Mouse (Mus musculus) kidney, postnatal 10 days (tissue): ENCODE results near the gene Epor.

Source experiments
- DNase-seq: peaks from one replicate; pipeline ENCODE4 v3.0.0; 2021; ENCODE audit warnings: mixed read lengths

The Epor gene

DNA sequence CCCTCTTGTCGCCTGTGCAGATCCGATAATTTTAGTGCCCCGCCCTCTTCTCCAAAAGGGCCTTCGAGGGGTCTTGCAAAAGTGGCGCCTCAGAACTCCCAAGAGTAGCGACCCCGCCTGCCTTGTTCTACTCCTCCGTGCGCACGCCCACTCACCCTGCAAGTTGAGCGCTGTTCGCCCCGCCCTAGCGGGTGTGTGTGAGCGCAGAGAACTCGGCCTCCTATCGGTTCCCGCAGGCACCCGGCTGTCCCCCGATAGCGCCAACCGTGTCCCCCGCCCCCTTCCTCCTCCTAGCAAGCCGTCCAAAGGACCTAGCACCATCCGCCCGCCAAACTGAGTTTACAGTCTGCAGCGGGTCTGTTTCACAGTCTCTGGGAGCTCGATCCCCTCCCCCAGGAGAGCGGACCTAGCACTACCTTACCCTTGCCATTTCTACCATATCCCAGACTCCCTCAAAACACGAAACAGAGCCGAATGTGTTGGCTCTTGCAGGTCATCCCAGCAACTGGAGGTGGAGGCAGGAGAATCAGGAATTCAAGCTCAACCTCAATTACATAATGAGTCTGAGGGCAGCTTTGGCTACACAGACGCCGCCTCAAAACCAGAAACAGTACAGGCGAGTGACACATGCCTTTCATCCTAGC, 768 bp downstream of the Epor start:
- peak; percentile 86 for DNase-seq

DNA sequence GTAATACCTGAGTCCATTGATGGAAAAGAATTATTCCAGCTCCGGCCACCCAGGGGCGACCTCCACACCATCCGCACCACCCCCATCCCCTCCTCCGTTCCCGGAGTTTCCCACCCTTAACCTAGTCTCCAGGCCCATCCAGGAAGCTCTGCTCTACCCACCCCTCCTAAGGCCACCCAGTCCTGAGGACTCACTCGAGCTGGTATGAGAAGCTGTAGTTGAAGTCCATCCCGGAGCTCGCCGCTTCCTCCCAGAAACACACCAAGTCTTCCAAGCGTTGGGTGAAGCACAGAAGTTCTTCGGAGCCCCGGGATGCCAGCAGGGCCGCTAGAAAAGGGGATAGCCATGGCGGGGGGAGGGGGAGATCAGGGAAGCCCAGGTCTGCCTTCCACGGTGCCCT, 1.3 kb downstream of the Epor start:
- DNase-seq, result peak; percentile 38

DNA sequence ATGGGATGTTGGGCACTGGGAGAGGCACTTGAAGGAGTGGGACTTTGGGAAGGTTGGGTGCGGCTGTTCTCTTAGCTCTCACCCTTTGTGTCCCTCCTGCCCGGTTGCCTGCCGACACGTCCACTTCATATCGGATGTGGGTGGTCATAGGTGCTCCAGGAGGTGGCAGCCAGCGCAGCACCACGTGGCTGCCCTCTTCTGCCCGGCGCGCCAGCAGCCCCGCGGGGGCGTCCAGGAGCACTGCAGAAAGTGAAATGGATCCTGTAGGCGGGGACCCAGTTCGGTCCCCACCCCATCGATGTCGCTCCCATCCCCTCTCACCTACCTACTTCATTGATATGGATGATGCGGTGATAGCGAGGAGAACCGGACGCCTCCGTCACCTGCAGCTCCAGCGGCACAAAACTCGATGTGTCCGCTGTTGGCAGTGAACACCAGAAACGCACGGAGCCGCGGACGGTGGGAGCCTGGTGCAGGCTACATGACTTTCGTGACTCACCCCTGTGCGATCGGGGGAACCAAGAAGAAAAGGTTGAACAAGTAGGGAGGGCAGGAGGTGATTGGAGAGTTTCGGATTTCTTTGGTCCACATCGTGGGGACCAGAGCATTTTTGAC, 1.8 kb downstream of the Epor start:
- DNase-seq, result peak; percentile 38

DNA sequence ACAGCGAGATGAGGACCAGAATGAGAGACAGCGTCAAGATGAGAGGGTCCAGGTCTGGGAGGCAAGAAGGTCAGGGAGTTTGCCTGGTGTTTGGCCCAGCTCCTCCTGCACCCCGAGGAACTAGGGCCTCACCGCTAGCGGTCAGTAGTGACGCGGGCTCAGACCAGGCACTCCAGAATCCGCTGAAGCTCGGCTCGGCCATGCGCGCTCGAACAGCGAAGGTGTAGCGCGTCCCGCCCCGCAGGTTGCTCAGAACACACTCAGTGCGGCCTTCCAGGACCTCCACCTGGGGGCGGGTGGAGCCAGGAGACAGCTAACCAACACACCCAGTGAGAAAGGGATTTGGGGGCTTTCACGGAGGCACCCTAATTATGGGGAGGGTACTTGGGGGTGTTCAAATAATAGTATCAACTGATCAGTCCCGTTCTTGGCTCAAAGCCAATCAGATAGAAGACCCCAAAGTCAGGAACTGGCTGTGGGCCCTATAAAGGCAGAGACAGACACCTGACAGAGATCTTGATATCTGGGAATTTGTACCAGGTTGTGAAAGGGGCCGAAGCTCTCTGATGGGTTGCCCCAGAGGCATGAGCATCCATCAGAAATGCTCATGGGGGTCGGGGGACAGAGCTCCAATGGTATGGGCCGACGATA, 2.6 kb downstream of the Epor start:
- peak; percentile 76 for DNase-seq

DNA sequence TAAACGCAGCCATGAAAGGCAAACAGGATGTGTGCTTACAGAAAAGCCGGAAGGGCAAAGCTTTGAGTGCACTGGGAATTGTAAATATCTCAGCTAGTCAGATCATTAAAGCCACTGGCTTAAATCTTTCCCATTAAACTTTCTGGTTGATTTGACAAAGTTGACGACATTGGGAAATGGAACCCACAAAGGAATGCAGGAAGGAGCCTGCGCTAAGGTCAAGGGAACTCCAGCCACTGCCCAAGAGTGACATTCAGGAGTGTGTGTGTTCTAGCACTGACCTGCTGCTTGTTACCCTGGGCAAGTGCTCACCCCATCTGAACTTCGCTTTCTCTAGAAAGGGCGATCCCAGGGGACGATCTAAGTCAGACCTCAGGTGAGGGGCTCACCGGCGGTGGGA, 3.2 kb downstream of the Epor start:
- DNase-seq, result peak; percentile 39

DNA sequence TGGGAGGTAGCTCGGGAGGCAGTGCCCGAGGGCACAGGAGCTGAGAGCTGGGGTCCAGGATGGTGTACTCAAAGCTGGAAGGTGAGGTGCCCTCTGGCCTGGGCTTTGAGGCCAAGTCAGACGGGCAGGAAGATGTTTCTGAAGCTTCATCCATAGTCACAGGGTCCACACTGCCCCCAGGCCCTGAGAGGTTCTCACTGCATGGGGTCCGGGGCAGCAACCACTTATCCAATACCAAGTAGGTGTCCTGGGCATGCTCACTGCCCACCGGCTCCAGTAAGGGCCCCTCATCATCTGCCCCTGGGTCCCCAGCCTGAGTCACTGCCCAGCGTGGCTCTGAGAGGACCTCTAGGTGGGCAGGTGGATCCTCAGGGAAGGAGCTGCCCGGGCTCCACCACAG, 4.1 kb downstream of the Epor start:
- no peak for DNase-seq

DNA sequence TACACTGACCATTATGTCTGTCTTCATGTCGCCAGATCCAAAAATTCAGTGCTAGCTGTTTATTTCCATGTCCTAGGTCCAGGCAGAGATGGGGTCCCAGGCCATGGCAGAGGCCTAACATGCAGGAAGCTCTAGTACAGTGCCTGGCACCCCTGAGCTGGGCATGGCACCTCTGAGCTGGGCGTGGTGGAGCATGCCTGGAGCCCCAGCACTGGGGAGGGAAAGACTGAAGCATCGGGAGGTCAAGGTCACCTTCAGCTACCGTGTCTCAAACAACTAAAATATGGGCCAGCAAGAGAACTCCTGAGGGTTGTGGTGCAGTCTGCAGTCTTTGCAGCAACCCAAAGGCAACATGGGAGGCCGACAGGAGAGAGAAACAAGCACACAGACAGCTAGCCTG, 4.9 kb downstream of the Epor start:
- DNase-seq, result no peak

DNA sequence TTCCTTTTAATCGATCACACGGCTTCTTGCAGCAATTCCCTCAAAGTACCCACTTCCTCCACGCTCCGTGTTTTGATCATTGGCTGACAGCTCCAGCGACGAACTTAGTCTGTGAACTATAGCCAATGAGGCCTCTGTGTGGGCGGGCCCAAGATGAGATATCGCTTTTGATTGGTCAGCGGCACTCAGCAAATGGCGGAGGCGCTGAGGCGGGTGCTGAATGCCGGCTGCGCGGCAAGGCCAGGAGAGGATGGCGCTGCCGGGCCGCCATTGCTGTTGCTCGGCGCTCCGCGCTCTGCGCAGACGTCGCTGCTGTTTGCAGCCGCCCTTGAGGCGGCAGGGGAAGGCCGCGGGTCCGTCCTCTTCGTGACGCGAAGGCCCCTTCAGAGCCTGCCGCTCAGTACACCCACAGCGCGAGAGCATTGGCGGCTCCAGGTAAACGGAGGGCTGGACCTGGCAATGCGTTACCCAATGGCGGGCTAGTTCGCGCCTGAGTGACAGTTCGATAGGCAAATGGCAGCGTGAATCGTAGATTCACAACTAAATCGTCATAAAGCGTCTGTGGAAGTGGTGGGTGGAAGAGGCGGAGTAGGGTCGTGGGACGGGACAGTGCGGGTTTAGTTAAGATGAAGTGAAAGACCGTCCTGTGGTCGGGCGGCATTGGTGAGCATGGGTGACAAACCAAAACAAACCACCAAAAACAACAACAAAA, 7.6 kb downstream of the Epor start, which contains the start of gene Swsap1:
TSS of gene Swsap1 (plus strand) at position 186 of the 712 bp plus-strand sequence.
- DNase-seq, result peak; percentile 98

DNA sequence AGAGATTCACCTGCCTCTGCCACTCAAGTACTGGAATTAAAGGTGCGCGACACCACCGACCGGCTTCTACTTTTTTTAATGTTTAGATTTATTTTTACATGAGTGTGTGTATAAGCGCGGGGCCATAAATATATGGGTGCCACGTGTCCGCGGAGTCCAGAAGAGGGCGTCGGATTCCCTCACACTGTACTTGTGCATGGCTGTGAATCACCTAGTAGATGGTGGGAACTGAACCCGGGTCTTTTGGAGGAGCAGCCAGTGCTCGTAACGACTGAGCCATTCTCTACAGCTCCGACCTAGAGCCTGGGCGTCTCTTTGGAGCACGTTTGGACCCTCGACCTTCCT, 8.1 kb downstream of the Epor start:
- no peak for DNase-seq

DNA sequence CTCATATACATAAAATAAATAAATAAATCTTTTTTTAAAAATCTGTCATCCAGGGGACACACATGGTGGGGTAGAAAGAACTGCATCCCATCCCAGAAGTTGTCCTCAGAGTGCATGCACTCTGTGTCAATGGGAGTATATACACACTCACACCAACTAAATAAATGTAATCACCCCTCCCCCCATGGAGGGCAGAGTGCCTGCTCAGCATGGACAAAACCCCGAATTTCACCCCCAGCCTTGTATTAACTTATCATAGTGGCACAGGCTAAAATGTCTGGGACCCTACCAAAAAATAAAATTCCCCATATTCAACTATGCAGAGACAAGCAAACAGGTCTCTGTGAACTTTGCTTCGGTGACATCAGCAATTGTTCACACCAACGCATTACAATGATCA, 8.7 kb downstream of the Epor start:
- no peak for DNase-seq

DNA sequence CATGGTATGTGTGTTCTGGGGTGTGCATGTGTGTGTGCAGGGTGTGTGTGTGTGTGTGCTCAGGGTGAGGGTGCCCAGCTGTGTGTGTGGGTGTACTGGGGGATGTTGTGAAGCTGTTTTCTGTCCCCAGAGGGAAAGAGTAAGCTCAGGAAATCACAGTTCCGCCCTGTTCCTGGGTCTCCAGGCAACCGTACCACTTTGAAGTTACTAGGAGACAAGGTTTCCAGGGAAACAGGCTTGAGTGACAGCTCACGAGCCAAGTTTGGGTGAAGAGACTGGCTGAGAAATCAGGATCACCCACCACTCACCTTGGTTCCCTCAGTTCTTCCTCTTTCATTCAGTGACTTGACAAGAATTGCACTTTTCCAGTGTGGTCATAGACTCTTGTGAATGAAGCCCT, 9.7 kb downstream of the Epor start:
- DNase-seq, result no peak

DNA sequence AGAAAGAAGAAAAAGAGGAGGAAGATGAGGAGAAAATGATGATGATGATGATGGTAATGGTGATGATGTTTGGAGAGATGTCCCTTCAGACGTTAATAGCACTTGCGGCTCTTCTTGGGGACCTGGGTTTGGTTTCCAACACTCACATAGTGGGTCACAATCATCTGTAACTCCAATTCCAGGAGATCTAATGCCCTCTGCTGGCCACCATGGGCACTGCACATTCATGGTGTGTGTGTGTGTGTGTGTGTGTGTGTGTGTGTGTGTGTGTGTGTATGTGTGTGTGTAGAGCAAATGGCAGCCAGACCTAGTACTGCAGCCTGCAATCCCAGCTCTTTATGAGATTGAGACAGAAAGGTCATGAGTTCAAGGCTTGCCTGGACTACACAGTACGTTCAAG, 11.3 kb downstream of the Epor start:
- DNase-seq, result no peak

DNA sequence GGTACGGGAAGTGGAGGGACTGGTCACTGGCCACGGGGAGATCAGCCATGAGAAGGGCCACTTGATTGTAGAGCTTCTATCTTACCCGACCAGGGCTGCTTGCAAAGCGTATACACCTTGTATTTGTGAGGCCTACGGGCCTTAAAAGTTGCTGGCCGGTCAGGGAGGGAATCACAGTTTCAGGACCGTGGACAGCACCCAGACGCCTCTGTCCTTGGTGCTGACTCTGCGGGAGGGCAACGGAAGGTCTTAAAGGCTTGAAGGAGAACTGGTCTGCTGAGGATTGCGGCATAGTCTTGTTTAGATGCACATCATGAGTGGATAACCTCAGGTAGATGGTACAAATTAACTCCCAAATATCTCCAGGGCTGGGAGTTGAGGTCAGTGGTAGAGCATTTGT, 13.0 kb downstream of the Epor start:
- peak; percentile 86 for DNase-seq

DNA sequence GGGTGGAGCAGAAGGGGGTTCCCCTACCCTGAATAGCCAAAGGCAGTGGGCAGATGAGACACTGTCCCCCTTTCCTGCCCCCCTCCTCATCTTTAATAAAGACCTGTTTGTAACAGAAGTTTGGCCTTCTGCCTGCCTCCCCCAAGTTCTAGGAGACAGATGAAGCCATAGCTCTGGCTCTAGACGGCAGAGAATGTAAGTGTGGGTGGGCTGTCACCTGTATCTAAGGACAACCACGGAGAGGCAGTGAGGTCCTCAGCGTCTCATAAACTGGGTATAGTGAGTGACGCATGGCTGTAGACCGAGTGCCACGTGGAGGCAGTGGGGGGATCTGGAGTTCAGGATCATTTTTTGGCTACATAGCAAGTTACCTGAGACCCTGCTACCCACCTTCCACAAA, 14.5 kb downstream of the Epor start:
- no peak for DNase-seq

DNA sequence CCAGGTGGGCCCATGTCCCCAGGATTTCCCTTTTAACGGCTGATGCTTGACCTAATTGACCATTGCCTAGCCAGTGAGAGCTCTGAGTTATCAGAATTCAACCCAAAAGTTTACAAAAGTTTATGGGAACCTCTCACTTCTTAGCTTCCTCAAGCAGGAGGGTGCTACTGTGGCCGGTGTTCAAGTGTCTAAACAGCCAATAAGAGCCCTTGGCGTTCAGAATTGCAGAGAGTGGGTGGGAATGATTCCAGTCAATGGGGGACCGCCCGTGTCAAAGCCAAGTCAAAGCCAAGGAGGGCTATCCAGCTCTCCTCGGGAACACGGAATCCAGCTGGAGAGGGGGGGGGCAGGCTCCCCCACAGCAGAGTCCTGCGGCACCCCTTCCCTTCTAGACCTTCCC, 15.2 kb downstream of the Epor start:
- no peak for DNase-seq

DNA sequence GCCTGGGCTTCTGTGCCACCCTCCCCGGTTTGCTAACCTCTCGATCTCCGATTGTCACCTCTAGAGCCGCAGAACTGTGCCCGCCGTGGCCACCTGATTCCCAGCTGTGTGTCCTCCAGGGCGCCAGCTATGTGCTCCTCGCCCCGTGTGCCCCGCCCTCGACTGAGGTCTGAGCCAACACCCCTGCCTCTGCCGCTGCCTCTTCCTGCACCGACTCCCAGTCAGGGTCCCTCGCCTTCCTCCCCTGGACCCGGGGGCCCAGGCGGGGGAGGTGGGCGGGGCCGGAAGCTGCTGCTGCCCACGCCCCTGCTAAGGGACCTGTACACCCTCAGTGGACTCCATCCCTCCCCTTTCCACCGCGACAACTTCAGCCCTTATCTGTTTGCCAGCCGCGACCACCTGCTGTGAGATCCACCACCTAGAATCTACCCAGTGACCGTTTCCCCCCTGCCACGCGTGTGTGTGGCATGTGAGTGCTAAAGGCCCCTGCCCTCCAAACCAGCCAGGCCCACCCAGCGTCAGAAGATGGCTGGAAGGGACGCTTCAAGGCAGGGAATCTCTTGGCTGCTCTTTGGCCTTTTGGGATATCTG, 15.7 kb downstream of the Epor start:
- no peak for DNase-seq

DNA sequence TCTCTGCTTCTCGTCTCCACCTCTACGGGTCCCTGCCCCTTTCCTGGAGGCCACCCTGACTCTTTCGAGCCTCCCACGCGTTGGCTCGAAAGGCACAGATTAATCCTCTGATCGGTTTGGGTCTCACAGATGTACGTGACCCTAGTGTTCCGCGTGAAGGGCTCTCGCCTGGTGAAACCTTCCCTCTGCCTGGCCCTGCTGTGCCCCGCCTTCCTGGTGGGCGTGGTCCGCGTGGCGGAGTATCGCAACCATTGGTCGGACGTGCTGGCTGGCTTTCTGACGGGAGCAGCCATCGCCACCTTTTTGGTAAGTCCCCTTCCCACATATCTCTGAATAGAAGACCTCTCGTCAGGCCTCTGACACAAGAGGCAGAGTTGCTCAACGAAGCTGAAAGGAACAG, 19.0 kb downstream of the Epor start:
- DNase-seq, result no peak

DNA sequence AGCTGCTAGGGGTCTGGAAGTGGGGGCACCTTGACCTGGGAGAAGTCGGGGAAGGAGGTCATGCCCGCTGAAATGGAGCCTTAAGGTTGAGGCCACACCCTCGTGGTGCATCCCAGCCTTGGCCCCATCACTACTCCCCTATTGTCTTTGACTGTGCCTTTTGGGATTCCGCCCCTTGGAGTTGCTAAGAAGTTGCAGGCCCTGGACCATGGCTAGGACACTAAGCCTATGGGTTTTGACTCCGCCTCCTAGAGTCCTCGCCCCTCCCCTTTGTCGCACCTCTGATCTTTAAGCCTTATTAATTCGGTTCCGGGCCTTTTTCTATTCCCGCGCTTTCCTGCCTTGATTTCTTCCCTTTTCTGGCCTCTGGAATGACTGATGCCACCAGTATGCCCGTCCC, 19.7 kb downstream of the Epor start:
- DNase-seq, result no peak

DNA sequence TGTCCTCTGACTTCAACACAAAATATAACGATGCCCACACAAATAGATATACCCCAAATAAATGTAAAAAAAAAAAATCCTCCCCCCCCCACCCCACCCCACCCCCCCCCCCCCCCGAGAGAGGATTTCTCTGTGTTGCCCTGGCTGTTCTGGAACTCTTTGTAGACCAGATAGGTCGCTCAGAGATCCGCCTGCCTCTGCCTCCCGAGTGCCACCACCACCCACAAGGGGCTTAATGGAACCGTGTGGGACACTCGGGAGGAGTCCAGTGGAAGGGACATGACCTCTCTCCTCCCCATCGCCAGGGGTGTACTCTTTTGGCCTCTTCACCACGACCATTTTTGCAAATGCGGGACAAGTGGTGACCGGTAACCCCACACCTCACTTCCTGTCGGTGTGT, 20.3 kb downstream of the Epor start:
- no peak for DNase-seq

DNA sequence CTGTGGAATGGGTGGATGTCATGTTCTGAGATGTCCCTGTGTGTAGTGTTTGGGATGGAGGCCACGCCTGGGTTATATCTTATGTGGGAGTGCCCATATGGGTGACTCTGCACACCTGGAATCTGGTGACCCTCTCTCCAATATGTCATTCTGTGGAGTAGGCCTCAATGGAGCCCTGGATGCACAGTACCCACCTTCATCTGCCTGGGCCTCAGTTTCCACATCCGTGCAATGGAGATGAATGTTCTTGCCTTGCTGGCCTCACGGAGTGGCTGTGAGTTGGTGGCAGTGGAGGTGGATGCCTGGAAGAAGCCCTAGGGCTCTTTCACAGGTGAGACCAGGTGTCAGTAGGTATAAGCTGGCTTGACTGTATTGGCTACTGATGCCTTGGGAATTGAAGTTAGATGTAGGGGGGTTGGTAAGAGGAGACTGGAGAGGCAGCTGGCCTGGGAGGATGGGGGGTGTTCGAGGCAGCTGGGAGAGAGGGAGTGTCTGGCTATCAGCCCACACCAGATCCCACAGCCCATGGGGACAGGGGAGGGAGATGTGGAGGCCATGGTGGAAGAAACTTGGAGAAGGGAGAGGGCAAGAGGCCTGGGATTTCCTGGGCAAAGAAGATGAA, 25.0 kb downstream of the Epor start:
- no peak for DNase-seq

DNA sequence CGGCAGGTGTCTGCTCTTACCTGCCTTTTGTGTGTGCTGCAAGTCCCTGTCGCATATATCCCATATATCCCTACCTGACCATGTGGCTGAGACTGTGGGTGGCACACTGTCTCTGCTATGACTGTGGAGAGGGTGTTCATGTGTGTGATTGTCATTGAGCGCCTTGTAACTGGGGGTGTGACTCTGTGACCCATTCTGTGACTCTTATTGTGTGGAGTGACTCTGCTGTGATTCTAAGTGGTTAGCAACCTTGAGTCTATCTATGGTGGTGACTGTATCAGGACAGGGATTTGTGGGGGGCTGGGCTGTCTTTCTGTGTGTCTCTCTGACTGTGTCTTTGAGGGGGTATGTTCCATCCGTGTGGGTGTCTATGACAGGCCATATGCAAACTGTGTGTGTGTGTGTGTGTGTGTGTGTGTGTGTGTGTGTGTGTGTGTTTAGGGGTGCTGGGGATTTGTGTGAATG, 25.6 kb downstream of the Epor start:
- DNase-seq, result no peak

DNA sequence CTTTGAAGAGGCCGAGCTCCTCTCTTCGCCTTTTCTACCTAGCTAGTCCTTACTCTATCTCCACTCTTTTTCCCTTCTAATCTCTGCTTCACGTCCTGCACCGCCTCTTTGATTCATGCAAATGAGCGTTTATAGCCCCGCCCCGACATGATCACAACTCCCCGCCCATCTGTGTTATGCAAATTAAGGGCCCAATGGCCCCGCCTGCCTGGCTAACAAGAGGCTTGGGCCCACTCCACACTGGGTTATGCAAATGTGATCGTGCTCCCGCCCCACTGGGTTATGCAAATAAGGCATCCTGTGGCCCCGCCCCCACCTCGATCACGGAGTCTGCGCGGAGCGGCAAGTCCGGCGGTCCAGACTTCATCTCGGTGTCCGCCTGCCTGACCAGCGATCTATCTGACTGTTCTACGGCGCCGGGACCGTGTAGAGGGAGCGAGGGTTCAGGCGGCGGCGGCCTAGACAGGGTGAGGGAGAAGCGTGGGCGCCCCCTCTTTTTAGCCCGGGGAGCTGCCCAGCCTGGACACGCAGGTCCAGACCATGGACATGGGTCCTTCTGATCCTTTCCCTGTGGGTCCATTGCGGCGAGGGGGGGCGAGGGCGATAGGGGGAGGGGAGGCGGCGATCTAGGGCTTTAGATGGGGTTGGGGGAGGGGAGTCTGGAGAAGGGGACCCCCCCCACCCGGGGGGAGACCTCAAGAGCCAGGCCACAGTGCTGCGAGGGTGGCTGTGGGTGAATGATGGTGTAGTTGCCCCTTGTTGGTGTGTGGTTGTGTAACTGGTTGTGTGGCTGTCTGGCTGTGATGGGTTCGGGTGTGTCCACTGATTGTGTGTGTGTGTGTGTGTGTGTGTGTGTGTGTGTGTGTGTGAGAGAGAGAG, 26.4 kb downstream of the Epor start, which contains the start of gene Plppr2:
TSS of gene Plppr2 (plus strand) at position 342 of the 879 bp plus-strand sequence.
- DNase-seq, result peak; percentile 99
